24 mouse cellular contexts compared by ENCODE assay signal in genomic region chr1:22070028-22070427, GRCm38 (mm10).
A peak's percentile ranks its signal among the peaks of the same experiment; 100 is the strongest.
DNase-seq lines count a peak whose midpoint lies in the region; ATAC-seq lines count a peak whose summit lies in the region.
"Had no signal": no experiment of that assay in that cellular context is flagged by ENCODE, and none has a peak within 500 bp of the region (broad histone marks: within the 10 kb centered on the region; RNA-seq: fewer than 3 reads in every experiment).

No protein-coding gene starts in this region.

- H3K4me2 ChIP-seq in forebrain, embryonic 14.5 days (ENCODE audit: low read length) = no peak overlapping the region
- no peak overlapping the region for H3K4me2 ChIP-seq in forebrain, embryonic 15.5 days (replicated peaks)
- no peak overlapping the region for H3K4me2 ChIP-seq in lung, embryonic 15.5 days
- H3K4me2 ChIP-seq in heart, embryonic 14.5 days (ENCODE audit: low read length) = no peak overlapping the region; the same call in 1 of the 2 replicates
- no peak overlapping the region for H3K4me2 ChIP-seq in hindbrain, embryonic 13.5 days
- H3K4me2 ChIP-seq: hindbrain, embryonic 12.5 days; intestine, embryonic 15.5 days; neural tube, embryonic 15.5 days; stomach, embryonic 15.5 days had no signal

- H3K4me1 ChIP-seq in forebrain, embryonic 14.5 days (ENCODE audit: control insufficient read depth, insufficient read depth, low read length) = 0 out of 2 replicates have a peak, but pooled peaks cover 3% of the 10 kb centered on the region
- no peaks in the 10 kb centered on the region for H3K4me1 ChIP-seq in forebrain, embryonic 15.5 days
- no peaks in the 10 kb centered on the region for H3K4me1 ChIP-seq in lung, embryonic 15.5 days
- H3K4me1 ChIP-seq in heart, embryonic 14.5 days (ENCODE audit: control insufficient read depth in 2 of 2, insufficient read depth in 2 of 2, low read length in 2 of 2) = 0 out of 4 replicates have a peak, but pooled peaks cover 0 to 2% of the 10 kb centered on the region in 2 experiments
- H3K4me1 ChIP-seq in hindbrain, embryonic 13.5 days (replicated peaks) = 0 out of 2 replicates have a peak, but pooled peaks cover 4% of the 10 kb centered on the region
- H3K4me1 ChIP-seq: hindbrain, embryonic 12.5 days; intestine, embryonic 15.5 days; limb, embryonic 10.5 days; neural tube, embryonic 15.5 days; stomach, embryonic 15.5 days had no signal

- H3K27ac ChIP-seq in forebrain, embryonic 14.5 days (ENCODE audit: low read depth, low read length) = no peak overlapping the region
- no peak overlapping the region for H3K27ac ChIP-seq in forebrain, embryonic 15.5 days (replicated peaks)
- H3K27ac ChIP-seq in lung, embryonic 15.5 days = no peak overlapping the region
- peak overlapping the region; percentile 19 to 41; a peak in 1 of 4 replicates for H3K27ac ChIP-seq in heart, embryonic 14.5 days (replicated peaks in 1 of 2; ENCODE audit: control insufficient read depth in 1 of 2, insufficient read depth in 1 of 2, low read depth in 2 of 2, low read length in 2 of 2)
- H3K27ac ChIP-seq in hindbrain, embryonic 13.5 days = no peak overlapping the region
- H3K27ac ChIP-seq: gastrocnemius, adult 2 months; hindbrain, embryonic 12.5 days; intestine, embryonic 15.5 days; left cerebral cortex, adult 2 months; limb, embryonic 10.5 days; neural tube, embryonic 15.5 days; stomach, embryonic 15.5 days had no signal

- no peaks in the 10 kb centered on the region for H3K27me3 ChIP-seq in forebrain, embryonic 14.5 days (replicated peaks; ENCODE audit: control insufficient read depth, insufficient read depth, low read length)
- no peaks in the 10 kb centered on the region for H3K27me3 ChIP-seq in forebrain, embryonic 15.5 days
- no peaks in the 10 kb centered on the region for H3K27me3 ChIP-seq in lung, embryonic 15.5 days
- H3K27me3 ChIP-seq in heart, embryonic 14.5 days (ENCODE audit: control insufficient read depth, insufficient read depth, low read length) = no peaks in the 10 kb centered on the region
- no peaks in the 10 kb centered on the region for H3K27me3 ChIP-seq in hindbrain, embryonic 13.5 days
- H3K27me3 ChIP-seq: CH12.LX; hindbrain, embryonic 12.5 days; intestine, embryonic 15.5 days; neural tube, embryonic 15.5 days; stomach, embryonic 15.5 days had no signal

- no peaks in the 10 kb centered on the region for H3K36me3 ChIP-seq in forebrain, embryonic 14.5 days (ENCODE audit: control insufficient read depth, insufficient read depth, low read length)
- H3K36me3 ChIP-seq in forebrain, embryonic 15.5 days = no peaks in the 10 kb centered on the region
- H3K36me3 ChIP-seq in lung, embryonic 15.5 days = no peaks in the 10 kb centered on the region
- no peaks in the 10 kb centered on the region for H3K36me3 ChIP-seq in heart, embryonic 14.5 days (ENCODE audit: control insufficient read depth, insufficient read depth, low read length)
- no peaks in the 10 kb centered on the region for H3K36me3 ChIP-seq in hindbrain, embryonic 13.5 days
- H3K36me3 ChIP-seq: hindbrain, embryonic 12.5 days; intestine, embryonic 15.5 days; limb, embryonic 10.5 days; neural tube, embryonic 15.5 days; stomach, embryonic 15.5 days had no signal

- peak; percentile 52; the same call in 1 of the 2 replicates for ATAC-seq in forebrain, embryonic 14.5 days
- no peak for ATAC-seq in forebrain, embryonic 15.5 days (replicated peaks)
- 0 out of 2 replicates have a peak, but pooled peaks have one; percentile 31 for ATAC-seq in lung, embryonic 15.5 days (ENCODE audit: borderline replicate concordance, extremely low read depth, low FRiP score, low TSS enrichment)
- peak; percentile 80 for ATAC-seq in heart, embryonic 14.5 days (ENCODE audit: insufficient number of reproducible peaks, insufficient read depth, low FRiP score, low read depth)
- no peak for ATAC-seq in hindbrain, embryonic 13.5 days (ENCODE audit: low FRiP score)
- ATAC-seq: intestine, embryonic 15.5 days; liver, postnatal 0 days; midbrain, embryonic 16.5 days had no signal

- DNase-seq in forebrain, embryonic 14.5 days (ENCODE audit: low spot score) = no peak
- no peak for DNase-seq in lung, postnatal 25 days (ENCODE audit: low spot score)
- peak; percentile 44 for DNase-seq in heart, postnatal 4 days
- no peak for DNase-seq in embryo, embryonic 10 days (ENCODE audit: low spot score)
- DNase-seq: adrenal gland, postnatal 25 days; cerebellum, adult 11-12 months; cerebellum, postnatal 14 days; gastrocnemius, adult 2 months; kidney, postnatal 4 days; layer of hippocampus, adult 9-11 months; liver, postnatal 0 days; right cerebral cortex, postnatal 25 days had no signal

- no peak overlapping the region for H3K4me3 ChIP-seq in forebrain, embryonic 14.5 days (ENCODE audit: low read depth, low read length)
- no peak overlapping the region for H3K4me3 ChIP-seq in forebrain, embryonic 15.5 days
- H3K4me3 ChIP-seq in lung, embryonic 15.5 days = no peak overlapping the region
- H3K4me3 ChIP-seq in heart, embryonic 14.5 days (ENCODE audit: control insufficient read depth in 1 of 2, insufficient read depth in 1 of 2, low read depth in 1 of 2, low read length in 2 of 2) = no peak overlapping the region
- no peak overlapping the region for H3K4me3 ChIP-seq in hindbrain, embryonic 13.5 days
- H3K4me3 ChIP-seq: gastrocnemius, adult 2 months; hindbrain, embryonic 12.5 days; intestine, embryonic 15.5 days; left cerebral cortex, adult 2 months; limb, embryonic 10.5 days; neural tube, embryonic 15.5 days; stomach, embryonic 15.5 days had no signal

- whole genome bisulfite sequencing in forebrain, embryonic 14.5 days = 52% methylated on average over 5 of the region's 5 CpGs
- 44% methylated on average over 5 of the region's 5 CpGs for WGBS in forebrain, embryonic 15.5 days
- WGBS in lung, embryonic 15.5 days = 52% methylated on average over 5 of the region's 5 CpGs
- 46% methylated on average over 5 of the region's 5 CpGs for WGBS in heart, embryonic 14.5 days
- 67% methylated on average over 5 of the region's 5 CpGs for WGBS in hindbrain, embryonic 13.5 days

- no peaks in the 10 kb centered on the region for H3K9me3 ChIP-seq in forebrain, embryonic 14.5 days (replicated peaks; ENCODE audit: control insufficient read depth, low read length)
- H3K9me3 ChIP-seq in forebrain, embryonic 15.5 days = no peaks in the 10 kb centered on the region
- H3K9me3 ChIP-seq in lung, embryonic 15.5 days = no peaks in the 10 kb centered on the region
- no peaks in the 10 kb centered on the region for H3K9me3 ChIP-seq in heart, embryonic 14.5 days (ENCODE audit: control insufficient read depth, low read length)
- H3K9me3 ChIP-seq in hindbrain, embryonic 13.5 days = no peaks in the 10 kb centered on the region
- H3K9me3 ChIP-seq: hindbrain, embryonic 12.5 days; intestine, embryonic 15.5 days; limb, embryonic 10.5 days; neural tube, embryonic 15.5 days; stomach, embryonic 15.5 days had no signal

- H3K9ac ChIP-seq in forebrain, embryonic 14.5 days (ENCODE audit: low read length) = no peak overlapping the region
- H3K9ac ChIP-seq in forebrain, embryonic 15.5 days (replicated peaks) = no peak overlapping the region
- H3K9ac ChIP-seq in lung, embryonic 15.5 days = no peak overlapping the region
- no peak overlapping the region for H3K9ac ChIP-seq in heart, embryonic 14.5 days (ENCODE audit: low read length)
- no peak overlapping the region for H3K9ac ChIP-seq in hindbrain, embryonic 13.5 days
- H3K9ac ChIP-seq: hindbrain, embryonic 12.5 days; intestine, embryonic 15.5 days; liver, postnatal 0 days; neural tube, embryonic 15.5 days; stomach, embryonic 15.5 days had no signal

Comparison
In these comparisons a context has a peak if more than half of its experiments do, and no peak if none do; other contexts are left out.
1. ATAC-seq: peak in forebrain, embryonic 14.5 days (single experiment), lung, embryonic 15.5 days (single experiment) and heart, embryonic 14.5 days (single experiment); none in forebrain, embryonic 15.5 days (single experiment) and hindbrain, embryonic 13.5 days (single experiment).
2. H3K27ac ChIP-seq: peak in heart, embryonic 14.5 days (2 of 2); none in forebrain, embryonic 14.5 days (single experiment), forebrain, embryonic 15.5 days (single experiment), lung, embryonic 15.5 days (single experiment) and hindbrain, embryonic 13.5 days (single experiment).